Mouse (Mus musculus) C2C12 (cell line): Measurements from ENCODE around the gene Edrf1. TPM values are rescaled to one million over a fixed set of nuclear protein-coding genes. Genes with fewer than 3 reads are reported as not detected.

Experiments
- H3K27me3 ChIP-seq: one replicate; pipeline ENCODE4 v1.6.1; 2011; ENCODE audit not compliant: control insufficient read depth, insufficient read depth, insufficient read length
- H3K36me3 ChIP-seq: one replicate; pipeline ENCODE4 v1.6.1; 2011; ENCODE audit not compliant: control insufficient read depth, insufficient read depth
- H3K4me3 ChIP-seq: one replicate; pipeline ENCODE4 v1.5.1; 2011; ENCODE audit warnings: mild to moderate bottlenecking, control low read depth; ENCODE audit not compliant: poor library complexity, insufficient read depth, severe bottlenecking
- H3K79me2 ChIP-seq: one replicate; pipeline ENCODE4 v1.6.1; 2011; ENCODE audit not compliant: control insufficient read depth, insufficient read depth
- H3K79me3 ChIP-seq: one replicate; pipeline ENCODE4 v1.6.1; 2011; ENCODE audit warnings: low read depth, control low read depth
- H3ac ChIP-seq: one replicate; pipeline ENCODE3; 2011; ENCODE audit warnings: low read depth; ENCODE audit not compliant: control insufficient read depth, insufficient read length
- CEBPB ChIP-seq: IDR thresholded peaks from one replicate; pipeline ENCODE4 v1.6.1; 2011; ENCODE audit warnings: low read depth, mild to moderate bottlenecking, control low read depth, moderate library complexity
- CTCF ChIP-seq: IDR thresholded peaks from one replicate; pipeline ENCODE4 v1.5.1; 2011; ENCODE audit not compliant: control insufficient read depth, insufficient read depth, insufficient read length
- FOSL1 ChIP-seq: IDR thresholded peaks from one replicate; pipeline ENCODE4 v1.8.0; 2011; ENCODE audit warnings: mild to moderate bottlenecking, low read length; ENCODE audit not compliant: poor library complexity, insufficient read depth, severe bottlenecking
- MAX ChIP-seq: IDR thresholded peaks from one replicate; pipeline ENCODE4 v1.6.1; 2011; ENCODE audit warnings: mild to moderate bottlenecking, control low read depth
- MYOD1 ChIP-seq: IDR thresholded peaks from one replicate; pipeline ENCODE4 v1.6.1; 2011; ENCODE audit warnings: low read depth; ENCODE audit not compliant: control insufficient read depth, insufficient read length
- MYOG ChIP-seq: IDR thresholded peaks from one replicate; pipeline ENCODE4 v1.6.1; 2011; ENCODE audit not compliant: control insufficient read depth, insufficient read length; ENCODE audit errors: extremely low read depth
- USF1 ChIP-seq: IDR thresholded peaks from one replicate; pipeline ENCODE4 v1.6.1; 2011; ENCODE audit warnings: low read depth, mild to moderate bottlenecking, control low read depth, moderate library complexity
- long read RNA-seq, 2 experiments: library from polyadenylated mRNA; unstranded; transcript quantifications; one replicate each; pipeline ENCODE4 v2.0.0; 2019 to 2020
- polyA plus RNA-seq: library from polyadenylated mRNA; unstranded; fragments of >200 nt; fragmentation: generic; extraction: Trizol; gene quantifications from one replicate; pipeline ENCODE4 v1.2.1, GENCODE M21; 2012; ENCODE audit warnings: missing spikeins

Edrf1 gene
- polyA plus RNA-seq, result 4.9 TPM
- long read RNA-seq, experiment 1, partial matches to known transcripts, result 1 of 2 reads
- long read RNA-seq, experiment 1, other reads (novel, unspliced or antisense), result 1 of 2 reads
- long read RNA-seq, experiment 2, full-length matches to known transcripts, result 26 of 40 reads
- long read RNA-seq, experiment 2, partial matches to known transcripts, result 6 of 40 reads
- long read RNA-seq, experiment 2, other reads (novel, unspliced or antisense), result 8 of 40 reads

DNA sequence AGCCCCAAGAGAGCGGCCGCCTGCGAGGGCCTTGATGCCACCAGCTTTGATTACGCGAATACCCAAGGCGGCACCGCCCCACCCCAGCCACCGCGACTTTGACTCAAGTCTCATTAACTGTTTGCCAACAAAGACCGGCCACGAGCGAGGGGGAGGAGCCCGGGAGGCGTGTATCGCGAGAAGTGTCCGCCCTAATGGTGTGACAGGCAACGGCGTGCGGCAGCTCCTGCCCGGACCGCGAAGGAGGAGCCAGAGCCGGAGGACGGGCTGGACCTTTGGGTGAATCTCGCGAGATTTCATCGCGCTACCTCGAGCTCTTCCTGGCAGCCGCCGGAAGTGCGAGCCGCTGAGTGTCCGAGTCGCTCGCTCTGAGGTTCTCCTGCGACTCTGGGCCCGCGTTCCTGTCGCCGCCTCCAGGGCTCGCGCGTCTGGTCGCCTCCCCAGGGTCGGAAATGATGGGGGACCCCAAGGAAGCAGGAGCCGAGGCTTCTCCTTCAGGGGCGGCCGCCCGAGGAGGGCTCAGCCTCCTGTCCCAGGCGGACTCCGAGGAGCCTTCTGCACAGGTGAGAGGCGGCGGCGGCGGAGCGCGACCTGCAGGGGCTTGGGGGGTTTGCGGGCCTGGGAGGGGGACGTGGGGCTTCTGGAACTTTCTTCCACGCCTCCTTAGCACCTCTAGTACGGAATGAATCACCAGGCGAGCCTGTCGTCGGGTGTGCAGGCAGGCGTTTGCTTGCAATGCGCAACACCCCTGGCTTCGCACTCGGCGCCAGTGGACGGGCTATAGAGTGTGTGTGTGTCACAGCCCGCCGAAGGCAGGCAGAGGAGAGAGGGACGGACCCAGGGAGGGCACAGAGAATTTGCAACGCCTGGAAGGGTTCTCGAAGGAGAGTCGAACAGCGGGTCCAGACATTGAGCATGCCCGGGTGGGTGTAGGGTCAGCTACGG, at the start of gene Edrf1:
TSS of gene Edrf1 (plus strand) at position 183 of the 945 bp plus-strand sequence.
- peaks cover 38% of the 10 kb centered on the region for H3K36me3 ChIP-seq
- H3K4me3 ChIP-seq, result peak within 1 kb of the TSS; percentile 75
- H3K27me3 ChIP-seq, result no peaks in the 10 kb centered on the region
- peaks cover 18% of the 10 kb centered on the region for H3K79me3 ChIP-seq
- H3ac ChIP-seq, result peak within 1 kb of the TSS; percentile 60
- TF ChIP-seq CEBPB, result no peak
- TF ChIP-seq MAX, result peak; percentile 59
- H3K79me2 ChIP-seq, result peaks cover 24% of the 10 kb centered on the region

- Histone ChIP-seq H3K79me3 (no peaks in the 10 kb centered on the region), H3K79me2 (no peaks in the 10 kb centered on the region), H3ac (no peak overlapping the region), H3K36me3 (no peaks in the 10 kb centered on the region), H3K27me3 (no peaks in the 10 kb centered on the region), H3K4me3 (no peak overlapping the region)
- no peak for TF ChIP-seq MAX
- no peak for TF ChIP-seq MYOD1
- TF ChIP-seq CTCF, result no peak
- no peak for TF ChIP-seq MYOG
- TF ChIP-seq CEBPB, result no peak
- no peak for TF ChIP-seq USF1
- no peak for TF ChIP-seq FOSL1
Observed at GRCm38 (mm10) chr7:133591750-133592149, 45.6 kb upstream of the Edrf1 start.

DNA sequence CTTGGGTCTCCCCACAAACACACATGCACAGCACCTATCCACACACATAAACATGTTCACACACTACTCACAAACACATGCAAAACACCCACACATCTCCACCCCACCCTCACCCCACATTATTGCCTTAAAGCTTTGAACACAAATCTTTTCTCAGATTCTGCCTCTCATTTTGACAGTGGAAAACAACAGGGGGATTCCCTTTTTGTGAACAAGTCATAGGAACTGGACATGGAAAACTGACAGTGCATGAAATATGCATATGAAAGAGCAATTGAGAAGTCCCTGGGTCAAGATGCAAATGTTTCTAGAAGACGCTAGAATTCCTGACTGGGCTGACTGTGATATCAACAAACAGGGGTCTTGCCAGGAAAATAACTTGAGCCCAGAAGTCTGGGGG, 36.8 kb upstream of the Edrf1 start:
- no peaks in the 10 kb centered on the region for H3K79me2 ChIP-seq
- no peaks in the 10 kb centered on the region for H3K36me3 ChIP-seq
- peaks cover 6% of the 10 kb centered on the region for H3K27me3 ChIP-seq
- no peak overlapping the region for H3ac ChIP-seq
- TF ChIP-seq CTCF, result no peak
- TF ChIP-seq MYOG, result no peak
- no peak for TF ChIP-seq MYOD1
- TF ChIP-seq CEBPB, result no peak
- TF ChIP-seq MAX, result no peak
- TF ChIP-seq USF1, result no peak
- TF ChIP-seq FOSL1, result no peak
- no peak overlapping the region for H3K4me3 ChIP-seq
- no peaks in the 10 kb centered on the region for H3K79me3 ChIP-seq

GRCm38 (mm10) chr7:133602058-133602457, 35.3 kb upstream of the Edrf1 start, which contains the start of gene Tex36:
TSS of gene Tex36 (minus strand) at chr7:133602158.
- no peaks in the 10 kb centered on the region for H3K79me2 ChIP-seq
- H3K36me3 ChIP-seq, result no peaks in the 10 kb centered on the region
- H3K4me3 ChIP-seq, result no peak within 1 kb of the TSS
- H3K27me3 ChIP-seq, result peaks cover 13% of the 10 kb centered on the region
- no peaks in the 10 kb centered on the region for H3K79me3 ChIP-seq
- TF ChIP-seq CTCF, result no peak
- TF ChIP-seq MYOD1, result no peak
- TF ChIP-seq MYOG, result no peak
- no peak for TF ChIP-seq FOSL1
- TF ChIP-seq USF1, result no peak
- TF ChIP-seq CEBPB, result no peak
- TF ChIP-seq MAX, result no peak
- no peak within 1 kb of the TSS for H3ac ChIP-seq

DNA sequence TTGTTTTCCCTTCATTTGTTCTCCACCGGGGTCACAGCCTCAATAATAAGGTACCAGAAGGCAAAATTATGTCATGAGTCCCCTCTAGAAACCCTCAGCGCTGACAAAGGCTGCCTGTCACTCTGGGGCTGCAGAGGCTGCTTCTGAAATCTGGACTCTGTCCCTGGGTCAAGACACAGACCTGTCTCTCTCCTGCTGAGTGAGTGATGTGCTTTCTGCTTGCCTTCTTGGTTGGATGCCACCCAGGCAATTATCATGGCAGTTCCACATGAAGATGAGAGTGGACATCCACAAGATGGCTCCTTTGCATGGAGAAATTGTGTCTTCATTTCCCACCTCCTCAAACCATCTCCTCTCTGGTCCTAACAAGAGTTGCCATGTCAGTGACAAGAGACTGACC, 34.2 kb upstream of the Edrf1 start:
- Histone ChIP-seq H3K36me3 (no peaks in the 10 kb centered on the region), H3K79me3 (no peaks in the 10 kb centered on the region), H3ac (no peak overlapping the region), H3K4me3 (no peak overlapping the region), H3K79me2 (no peaks in the 10 kb centered on the region), H3K27me3 (peaks cover 13% of the 10 kb centered on the region)
- TF ChIP-seq MAX (no peak), USF1 (no peak), MYOG (no peak), FOSL1 (no peak), CTCF (no peak), MYOD1 (no peak), CEBPB (no peak)
